ENCODE assay signal across 16 mouse cellular contexts in the genomic region with DNA sequence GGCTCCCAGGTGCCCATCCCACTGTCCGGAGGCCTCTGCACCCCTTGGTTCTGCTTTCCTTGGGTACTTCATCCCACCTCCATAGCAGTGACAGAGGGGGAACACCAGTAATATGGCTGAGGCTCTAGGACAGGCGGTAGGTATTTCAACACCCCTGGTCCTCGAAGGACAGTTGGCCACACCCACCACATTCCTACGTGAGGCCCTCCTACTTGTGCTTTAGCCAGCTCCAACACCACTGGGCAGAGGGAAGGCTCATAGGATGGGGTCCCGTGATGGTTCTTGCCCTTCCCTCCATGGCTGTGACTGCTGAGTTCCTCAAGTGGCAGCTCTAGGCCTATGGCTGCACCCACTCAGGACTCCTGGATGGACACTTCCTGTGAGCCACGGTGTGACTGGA. TPM values are rescaled to one million over a fixed set of nuclear protein-coding genes. Genes with fewer than 3 reads are reported as not detected.
DNase-seq lines count a peak whose midpoint lies in the region; ATAC-seq and TF ChIP-seq lines count a peak whose summit lies in the region.
"Had no signal": no experiment of that assay in that cellular context is flagged by ENCODE, and none has a peak within 500 bp of the region (broad histone marks: within the 10 kb centered on the region; RNA-seq: fewer than 3 reads in every experiment).

No protein-coding gene starts in this region.

- DNase-seq in heart, postnatal 25 days (ENCODE audit: low spot score) = no peak
- peak; percentile 34 to 50 for DNase-seq in kidney, postnatal 4 days
- DNase-seq in kidney, adult 11 months = no peak
- DNase-seq in limb, embryonic 10.5 days (ENCODE audit: low spot score) = no peak
- DNase-seq in stomach, postnatal 0 days (ENCODE audit: low spot score) = no peak
- DNase-seq in midbrain, embryonic 11.5 days (ENCODE audit: low spot score, missing footprints) = no peak
- DNase-seq: gastrocnemius, postnatal 10 days; midbrain, embryonic 14.5 days; retina, postnatal 1 day had no signal

- H3K27ac ChIP-seq in heart, embryonic 12.5 days (ENCODE audit: poor library complexity, severe bottlenecking) = no peak overlapping the region
- H3K27ac ChIP-seq in limb, embryonic 10.5 days = 0 out of 2 replicates have a peak overlapping the region, but pooled peaks have one; percentile 65
- no peak overlapping the region for H3K27ac ChIP-seq in stomach, postnatal 0 days (replicated peaks)
- no peak overlapping the region for H3K27ac ChIP-seq in midbrain, embryonic 11.5 days (ENCODE audit: low read depth, low read length)
- no peak overlapping the region for H3K27ac ChIP-seq in midbrain, embryonic 16.5 days (ENCODE audit: low read length)
- H3K27ac ChIP-seq: hindbrain, embryonic 15.5 days; liver, embryonic 14.5 days; neural tube, embryonic 13.5 days had no signal

- H3K9me3 ChIP-seq in heart, embryonic 12.5 days (replicated peaks) = no peaks in the 10 kb centered on the region
- no peaks in the 10 kb centered on the region for H3K9me3 ChIP-seq in limb, embryonic 10.5 days (replicated peaks)
- H3K9me3 ChIP-seq in stomach, postnatal 0 days (ENCODE audit: control insufficient read depth, low read length) = no peaks in the 10 kb centered on the region
- H3K9me3 ChIP-seq in midbrain, embryonic 11.5 days (ENCODE audit: control insufficient read depth, low read length) = no peaks in the 10 kb centered on the region
- no peaks in the 10 kb centered on the region for H3K9me3 ChIP-seq in midbrain, embryonic 16.5 days (replicated peaks; ENCODE audit: control insufficient read depth, low read length, poor library complexity, severe bottlenecking)
- H3K9me3 ChIP-seq: hindbrain, embryonic 15.5 days; neural tube, embryonic 13.5 days had no signal

- no peak overlapping the region for H3K4me3 ChIP-seq in heart, embryonic 12.5 days
- no peak overlapping the region for H3K4me3 ChIP-seq in limb, embryonic 10.5 days
- no peak overlapping the region for H3K4me3 ChIP-seq in stomach, postnatal 0 days (ENCODE audit: low read depth, low read length)
- no peak overlapping the region for H3K4me3 ChIP-seq in midbrain, embryonic 11.5 days (ENCODE audit: low read depth, low read length)
- H3K4me3 ChIP-seq in midbrain, embryonic 16.5 days (ENCODE audit: low read depth, low read length) = no peak overlapping the region
- H3K4me3 ChIP-seq: hindbrain, embryonic 15.5 days; neural tube, embryonic 13.5 days had no signal

- ATAC-seq in heart, embryonic 12.5 days (ENCODE audit: insufficient number of reproducible peaks, low FRiP score) = peak; percentile 54
- 0 out of 2 replicates have a peak, but pooled peaks have one; percentile 46 for ATAC-seq in stomach, postnatal 0 days (ENCODE audit: low FRiP score, low TSS enrichment)
- no peak for ATAC-seq in midbrain, embryonic 11.5 days (ENCODE audit: low FRiP score)
- ATAC-seq in midbrain, embryonic 16.5 days = no peak

- H3K4me1 ChIP-seq in heart, embryonic 12.5 days (replicated peaks) = peaks cover 41% of the 10 kb centered on the region
- peaks cover 57% of the 10 kb centered on the region for H3K4me1 ChIP-seq in limb, embryonic 10.5 days
- H3K4me1 ChIP-seq in stomach, postnatal 0 days (replicated peaks; ENCODE audit: control insufficient read depth, insufficient read depth) = no peaks in the 10 kb centered on the region
- H3K4me1 ChIP-seq in midbrain, embryonic 11.5 days (ENCODE audit: control insufficient read depth, insufficient read depth, low read length) = no peaks in the 10 kb centered on the region
- no peaks in the 10 kb centered on the region for H3K4me1 ChIP-seq in midbrain, embryonic 16.5 days (ENCODE audit: control insufficient read depth, insufficient read depth, low read length)

- H3K36me3 ChIP-seq in heart, embryonic 12.5 days = no peaks in the 10 kb centered on the region
- peaks cover 7% of the 10 kb centered on the region for H3K36me3 ChIP-seq in limb, embryonic 10.5 days
- no peaks in the 10 kb centered on the region for H3K36me3 ChIP-seq in stomach, postnatal 0 days (ENCODE audit: control insufficient read depth, insufficient read depth, low read length)
- no peaks in the 10 kb centered on the region for H3K36me3 ChIP-seq in midbrain, embryonic 11.5 days (ENCODE audit: control insufficient read depth, insufficient read depth, low read length)
- no peaks in the 10 kb centered on the region for H3K36me3 ChIP-seq in midbrain, embryonic 16.5 days (ENCODE audit: control insufficient read depth, insufficient read depth, low read length)
- H3K36me3 ChIP-seq: hindbrain, embryonic 15.5 days had no signal

- no peak for TF ChIP-seq EP300 in stomach, postnatal 0 days (optimal IDR thresholded peaks at IDR 0.05)

- intact Hi-C loops in heart, postnatal 25 days (cut with DNase I) = no loop called here

- no peak for TF ChIP-seq CTCF in stomach, postnatal 0 days (IDR thresholded peaks at IDR 0.05; ENCODE audit: low read depth)

- peak overlapping the region; percentile 35; the same call in 1 of the 2 replicates for H3K9ac ChIP-seq in heart, embryonic 12.5 days
- no peak overlapping the region for H3K9ac ChIP-seq in stomach, postnatal 0 days (ENCODE audit: low read length)
- no peak overlapping the region for H3K9ac ChIP-seq in midbrain, embryonic 11.5 days (ENCODE audit: low read length)
- no peak overlapping the region for H3K9ac ChIP-seq in midbrain, embryonic 16.5 days (ENCODE audit: low read depth, low read length)
- H3K9ac ChIP-seq: hindbrain, embryonic 15.5 days; liver, embryonic 14.5 days; neural tube, embryonic 13.5 days had no signal

- WGBS in heart, embryonic 12.5 days = 30% methylated on average over 6 of the region's 6 CpGs
- WGBS in limb, embryonic 10.5 days = 36% methylated on average over 6 of the region's 6 CpGs
- WGBS in stomach, postnatal 0 days = 40% methylated on average over 6 of the region's 6 CpGs
- 53% methylated on average over 6 of the region's 6 CpGs for WGBS in midbrain, embryonic 11.5 days
- 56% methylated on average over 6 of the region's 6 CpGs for WGBS in midbrain, embryonic 16.5 days

- H3K4me2 ChIP-seq in heart, embryonic 12.5 days = no peak overlapping the region
- no peak overlapping the region for H3K4me2 ChIP-seq in stomach, postnatal 0 days (replicated peaks; ENCODE audit: low read depth)
- no peak overlapping the region for H3K4me2 ChIP-seq in midbrain, embryonic 11.5 days
- H3K4me2 ChIP-seq in midbrain, embryonic 16.5 days (ENCODE audit: low read length) = no peak overlapping the region
- H3K4me2 ChIP-seq: hindbrain, embryonic 15.5 days; neural tube, embryonic 13.5 days had no signal

- H3K27me3 ChIP-seq in heart, embryonic 12.5 days (replicated peaks) = no peaks in the 10 kb centered on the region
- no peaks in the 10 kb centered on the region for H3K27me3 ChIP-seq in limb, embryonic 10.5 days (ENCODE audit: low read depth, poor library complexity, severe bottlenecking)
- H3K27me3 ChIP-seq in stomach, postnatal 0 days (ENCODE audit: control insufficient read depth, insufficient read depth, low read length) = no peaks in the 10 kb centered on the region
- H3K27me3 ChIP-seq in midbrain, embryonic 11.5 days (ENCODE audit: control insufficient read depth, insufficient read depth, low read length) = no peaks in the 10 kb centered on the region
- no peaks in the 10 kb centered on the region for H3K27me3 ChIP-seq in midbrain, embryonic 16.5 days (ENCODE audit: control insufficient read depth, insufficient read depth, low read depth, low read length)
- H3K27me3 ChIP-seq: hindbrain, embryonic 15.5 days; neural tube, embryonic 13.5 days had no signal

RNA-seq across cellular contexts. Expression of a gene that starts 6.7 kb away (rescaled TPM):
- polyA plus RNA-seq in heart, embryonic 12.5 days (2016; fragmentation: Nextera tagmentation; extraction: Ambion mirVana) = 0.13 TPM in 1 of 2 replicates, not detected in the other
- total RNA-seq in heart, postnatal 25 days (2021) = under 1 TPM; 0.18 to 0.34 TPM
- 0.24 and 0.31 TPM in 2 replicates for polyA plus RNA-seq in limb, embryonic 10.5 days (2016; fragmentation: Nextera tagmentation; extraction: Ambion mirVana)
- polyA plus RNA-seq in stomach, postnatal 0 days (2015; fragmentation: Nextera tagmentation; extraction: Ambion mirVana) = 0.10 TPM in 2 replicates
- 0.08 TPM in 1 of 2 replicates, not detected in the other for polyA plus RNA-seq in midbrain, embryonic 11.5 days (2014; fragmentation: Nextera tagmentation; extraction: Ambion mirVana)
- polyA plus RNA-seq in midbrain, embryonic 16.5 days (2015; fragmentation: Nextera tagmentation; extraction: Ambion mirVana) = 0.14 and 0.36 TPM in 2 replicates

RNA-seq across cellular contexts. Expression of a gene that starts 19.9 kb away (rescaled TPM):
- not detected in 2 replicates for polyA plus RNA-seq in heart, embryonic 12.5 days (2016; fragmentation: Nextera tagmentation; extraction: Ambion mirVana)
- not detected for total RNA-seq in heart, postnatal 25 days (2021)
- polyA plus RNA-seq in limb, embryonic 10.5 days (2016; fragmentation: Nextera tagmentation; extraction: Ambion mirVana) = not detected in 2 replicates
- polyA plus RNA-seq in stomach, postnatal 0 days (2015; fragmentation: Nextera tagmentation; extraction: Ambion mirVana) = not detected in 2 replicates
- polyA plus RNA-seq in midbrain, embryonic 11.5 days (2014; fragmentation: Nextera tagmentation; extraction: Ambion mirVana) = not detected in 2 replicates
- not detected in 2 replicates for polyA plus RNA-seq in midbrain, embryonic 16.5 days (2015; fragmentation: Nextera tagmentation; extraction: Ambion mirVana)
- total RNA-seq: gastrocnemius, postnatal 10 days; left cerebral cortex, postnatal 10 days had no signal
- polyA plus RNA-seq: hindbrain, embryonic 15.5 days; liver, embryonic 14.5 days; midbrain, embryonic 14.5 days; neural tube, embryonic 13.5 days; spleen, adult 2 months had no signal

Comparison
In these comparisons a context has a peak if more than half of its experiments do, and no peak if none do; other contexts are left out.
1. DNase-seq: peak in kidney, postnatal 4 days (2 of 2); none in heart, postnatal 25 days (single experiment), kidney, adult 11 months (single experiment), limb, embryonic 10.5 days (single experiment), stomach, postnatal 0 days (single experiment) and midbrain, embryonic 11.5 days (single experiment).
2. ATAC-seq: peak in heart, embryonic 12.5 days (single experiment) and stomach, postnatal 0 days (single experiment); none in midbrain, embryonic 11.5 days (single experiment) and midbrain, embryonic 16.5 days (single experiment).